Mouse (Mus musculus) cerebellum, postnatal 25 days (tissue): ENCODE measurements around the gene Fam71b.
"Not testable (repeated sequence)": the region's sequence is repeated elsewhere in the genome, so short reads cannot be mapped to it uniquely, and the experiment has no call there.

ENCODE experiments used
- DNase-seq, 2 experiments: peaks; one replicate each; pipeline ENCODE4 v3.0.0; 2021; ENCODE audit warnings: mixed read lengths in 2 of 2

The Fam71b gene

DNA sequence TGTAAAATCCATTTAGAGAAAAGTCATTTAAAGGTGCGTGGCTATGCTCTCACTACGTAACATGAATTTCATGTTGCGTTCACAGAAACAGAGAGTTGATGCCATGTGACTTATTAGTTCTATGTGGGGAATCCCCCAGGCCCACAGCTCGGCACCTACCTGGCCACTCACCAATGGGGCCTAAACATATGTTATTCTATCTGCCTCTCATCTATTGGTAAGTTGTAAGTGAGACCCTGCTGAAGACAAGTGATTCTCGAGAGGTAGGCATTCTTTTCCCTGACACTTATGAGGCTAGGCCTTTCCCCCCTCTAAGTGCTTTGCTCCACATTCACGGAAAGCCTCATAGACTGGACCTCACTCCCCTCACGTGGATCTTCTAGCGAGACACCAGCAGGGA is 9.8 kb upstream of the Fam71b start:
- no peak for DNase-seq

DNA sequence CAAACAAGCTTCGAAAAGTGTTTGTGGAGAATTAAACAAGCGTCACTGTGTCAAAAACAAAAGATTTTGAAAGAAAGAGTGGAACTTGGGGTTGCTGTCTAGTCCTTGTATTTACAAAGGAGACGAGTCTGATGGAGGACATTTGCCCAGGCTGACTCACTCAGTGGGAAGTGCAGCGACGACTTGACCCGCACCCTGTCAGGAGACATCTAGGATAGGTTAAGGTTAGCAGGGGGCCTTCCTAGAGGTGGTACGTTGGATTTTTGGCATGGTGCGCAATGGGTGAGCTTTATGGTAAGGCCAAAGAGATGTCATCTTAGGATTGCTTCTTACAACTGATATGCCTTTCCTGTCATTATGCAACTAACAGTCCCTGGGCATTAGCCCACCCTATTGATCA is 9.3 kb upstream of the Fam71b start:
- no peak for DNase-seq

DNA sequence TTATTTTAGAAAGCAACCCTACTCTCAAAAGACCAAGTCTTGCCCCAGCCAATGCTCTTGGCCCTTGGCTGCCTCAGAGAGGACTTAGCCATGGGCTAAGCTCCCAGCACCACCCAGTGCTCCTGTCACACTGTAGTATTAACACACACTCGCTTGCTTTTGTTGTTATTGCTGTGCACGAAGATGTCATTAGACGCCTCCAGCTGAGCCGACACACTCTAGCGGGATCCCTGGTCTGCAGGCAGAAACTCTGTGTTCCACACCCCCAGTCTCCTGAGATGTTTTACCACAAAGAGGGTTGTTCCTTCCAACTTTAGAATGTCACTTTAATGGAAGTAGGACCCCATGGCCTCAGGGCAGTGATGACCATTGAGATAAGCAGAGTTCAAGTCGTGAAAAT is 7.9 kb upstream of the Fam71b start:
- no peak for DNase-seq

DNA sequence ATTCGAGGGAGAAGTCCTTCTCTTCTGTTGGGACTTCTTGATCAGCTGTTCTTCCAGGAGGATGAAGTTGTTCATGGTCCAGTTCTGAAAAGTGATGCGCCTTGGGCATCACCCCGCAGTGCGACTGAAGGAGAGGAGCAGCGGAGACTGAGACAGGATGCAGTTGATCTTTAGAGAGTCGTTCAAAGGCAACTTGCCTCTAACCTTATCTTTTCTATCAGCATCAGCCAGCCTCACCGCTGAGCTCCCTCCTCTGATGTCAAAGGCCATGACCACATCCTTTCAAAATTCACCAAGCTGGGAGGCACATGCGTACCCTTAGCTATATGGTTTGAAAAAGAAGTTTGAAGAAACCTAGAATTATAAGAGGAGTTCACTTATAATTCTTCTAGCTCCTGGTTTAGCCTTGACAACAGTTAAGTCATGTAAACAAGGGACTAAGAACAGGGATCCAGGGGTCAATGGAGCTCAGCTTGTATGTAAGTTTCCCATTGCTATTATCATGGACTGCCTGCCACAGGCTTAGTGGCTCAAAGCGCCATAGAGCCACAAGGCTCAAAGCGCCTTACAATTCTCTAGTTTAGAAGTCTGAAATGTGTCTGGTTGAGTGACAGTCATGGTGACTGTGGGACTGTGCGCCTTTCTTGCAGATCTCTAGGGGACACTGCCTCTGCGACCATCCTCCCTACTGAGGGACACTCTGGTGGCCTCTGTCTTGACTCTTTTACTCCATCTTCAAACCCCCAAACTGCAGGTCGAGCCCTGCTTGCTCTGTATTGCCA is 6.8 kb upstream of the Fam71b start, which contains the start of gene Itk:
TSS of gene Itk (minus strand) at position 180 of the 782 bp plus-strand sequence.
- no peak for DNase-seq

DNA sequence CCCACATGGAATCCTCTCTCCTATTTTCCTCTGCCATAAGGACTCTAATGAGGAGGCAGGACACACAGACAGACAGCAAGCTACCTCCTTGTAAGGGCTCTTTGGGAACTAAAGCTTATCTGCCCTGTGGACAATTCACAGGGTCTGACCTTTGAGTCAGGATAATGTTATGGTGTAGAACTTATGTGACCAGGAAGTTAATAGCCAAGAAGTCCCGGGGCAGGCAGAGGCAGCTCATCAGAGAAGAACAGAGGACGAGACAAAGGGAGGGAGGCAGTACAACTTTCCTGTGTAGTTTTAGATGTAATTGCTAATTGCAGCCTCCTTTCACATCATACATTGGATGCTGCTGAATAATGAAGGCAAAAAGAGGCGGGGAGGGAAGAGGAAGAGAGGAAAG is 5.7 kb upstream of the Fam71b start:
- DNase-seq: no peak

DNA sequence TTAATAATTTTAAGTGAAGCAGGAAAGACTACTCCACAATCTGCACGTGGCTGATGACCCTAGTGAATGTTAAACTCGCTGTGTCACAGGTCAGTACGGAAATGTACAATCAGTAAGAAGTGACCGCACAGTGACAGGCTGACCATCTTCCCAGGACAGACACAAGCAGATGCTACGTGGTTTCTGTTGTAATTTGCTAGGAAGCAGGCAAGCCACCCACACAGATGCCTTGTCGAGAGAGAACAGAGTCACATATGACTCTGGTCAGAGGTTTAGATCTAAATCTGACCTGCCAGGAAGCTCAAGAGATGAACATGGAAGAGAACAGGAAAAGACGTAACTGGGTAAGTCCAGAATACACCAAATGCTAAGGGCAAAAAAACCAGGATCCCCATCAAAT is 3.5 kb upstream of the Fam71b start:
- DNase-seq: no peak

DNA sequence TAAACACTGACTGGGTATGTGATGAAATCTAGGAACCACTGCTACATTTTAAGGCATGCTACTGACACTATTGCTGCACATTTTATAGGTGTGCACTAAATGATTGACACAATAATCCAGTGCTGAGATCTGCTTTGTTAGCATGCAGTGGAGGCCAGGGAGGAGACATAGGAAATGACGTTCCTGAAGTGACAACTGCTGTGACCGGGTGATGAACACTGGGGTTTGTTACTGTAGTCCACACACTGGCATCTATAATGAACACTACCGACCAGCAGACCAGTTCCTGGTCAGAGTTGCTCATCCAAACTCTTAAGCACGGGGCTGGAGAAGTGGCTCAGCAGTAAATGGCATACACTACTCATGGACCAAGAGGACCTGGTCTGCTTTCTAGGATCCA is 2.9 kb upstream of the Fam71b start:
- DNase-seq: no peak

DNA sequence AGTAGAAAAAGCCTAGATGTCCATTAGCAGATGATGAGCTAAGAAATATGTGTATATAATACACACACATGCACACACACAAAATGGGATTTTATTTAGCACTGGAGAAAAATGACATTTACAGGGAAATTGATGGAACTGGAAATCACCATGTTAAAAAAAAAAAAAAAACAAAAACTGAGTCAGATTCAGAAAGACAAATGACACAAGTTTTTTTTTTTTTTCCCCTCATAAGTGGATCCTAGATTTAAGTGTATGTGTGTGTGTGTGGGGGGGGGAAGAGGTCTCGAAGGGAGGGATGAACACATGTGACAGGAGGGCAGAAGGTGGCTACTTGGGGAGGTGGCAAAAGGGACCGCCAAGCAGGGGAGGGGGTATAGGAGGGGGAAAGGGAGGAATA is 1.3 kb upstream of the Fam71b start:
- DNase-seq: no peak

DNA sequence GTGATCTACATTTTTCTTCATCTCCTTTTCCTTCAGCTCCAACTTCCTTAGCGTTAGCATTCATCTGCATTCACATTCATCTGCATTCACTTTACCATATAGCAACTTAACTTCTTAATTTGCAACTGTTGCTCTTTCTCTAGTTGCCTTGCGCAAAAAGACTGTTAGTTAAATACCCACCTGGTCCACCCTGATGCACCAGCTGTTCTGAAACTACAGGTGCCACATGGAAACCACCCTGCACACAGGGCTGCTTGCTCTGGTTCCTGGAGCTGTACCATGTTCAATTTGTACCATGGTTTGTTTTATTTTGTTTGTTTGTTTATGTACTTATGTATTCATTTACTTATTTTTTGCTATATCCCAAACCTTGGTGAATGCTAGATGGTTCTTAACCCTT is 661 bp upstream of the Fam71b start:
- DNase-seq: no peak

DNA sequence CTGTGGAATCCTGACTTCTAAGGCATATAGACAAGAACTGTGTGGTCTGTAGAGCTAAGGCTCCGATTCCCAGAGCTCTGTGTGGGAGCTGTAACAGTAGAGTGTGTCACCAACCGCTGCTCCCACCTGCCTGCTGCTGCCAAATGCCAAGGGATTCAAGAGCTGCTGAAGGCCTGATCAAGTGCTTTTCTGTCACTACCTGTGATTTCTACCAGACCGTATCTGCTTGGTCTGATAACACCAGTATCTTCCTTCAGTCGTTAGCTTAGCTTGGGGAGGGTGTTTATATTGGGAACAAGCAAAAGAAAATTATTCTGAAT is 461 bp downstream of the Fam71b start:
- DNase-seq: no peak

DNA sequence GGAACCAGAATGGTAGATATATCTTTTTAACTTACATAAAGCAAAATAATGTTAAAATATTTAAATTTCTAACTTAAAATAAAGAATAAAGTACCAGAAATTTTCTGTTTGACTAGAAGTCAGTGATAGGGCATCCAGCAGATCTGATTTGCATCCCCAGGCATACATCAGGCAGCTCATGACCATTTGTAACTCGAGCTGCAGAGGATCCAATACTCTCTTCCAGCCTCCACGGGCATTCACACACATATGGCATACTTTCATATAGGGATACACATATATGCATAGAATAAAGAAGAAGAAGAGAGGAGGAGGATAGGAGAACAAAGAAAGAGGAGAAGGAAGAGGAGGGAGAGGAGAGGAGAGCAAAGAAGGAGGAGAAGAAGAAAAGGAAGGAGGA is 1.5 kb downstream of the Fam71b start:
- DNase-seq: no peak

DNA sequence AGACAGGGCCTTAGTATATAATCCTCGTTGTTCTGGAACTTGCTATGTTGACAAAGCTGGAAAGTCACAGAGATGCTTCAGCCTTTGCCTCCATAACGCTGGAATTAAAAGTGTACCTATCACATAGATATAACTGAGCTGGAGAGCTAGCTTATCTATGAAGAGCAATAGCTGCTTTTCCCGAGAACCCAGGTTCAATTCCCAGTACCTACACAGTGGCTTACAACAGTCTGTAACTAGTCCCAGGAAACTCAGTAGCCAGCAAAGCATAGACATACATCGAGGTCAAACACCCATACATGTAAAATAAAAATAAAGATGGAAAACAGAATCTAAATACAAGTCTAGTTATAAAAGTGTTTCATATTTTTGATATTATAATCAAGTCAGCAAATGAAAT is 2.1 kb downstream of the Fam71b start:
- DNase-seq: no peak

DNA sequence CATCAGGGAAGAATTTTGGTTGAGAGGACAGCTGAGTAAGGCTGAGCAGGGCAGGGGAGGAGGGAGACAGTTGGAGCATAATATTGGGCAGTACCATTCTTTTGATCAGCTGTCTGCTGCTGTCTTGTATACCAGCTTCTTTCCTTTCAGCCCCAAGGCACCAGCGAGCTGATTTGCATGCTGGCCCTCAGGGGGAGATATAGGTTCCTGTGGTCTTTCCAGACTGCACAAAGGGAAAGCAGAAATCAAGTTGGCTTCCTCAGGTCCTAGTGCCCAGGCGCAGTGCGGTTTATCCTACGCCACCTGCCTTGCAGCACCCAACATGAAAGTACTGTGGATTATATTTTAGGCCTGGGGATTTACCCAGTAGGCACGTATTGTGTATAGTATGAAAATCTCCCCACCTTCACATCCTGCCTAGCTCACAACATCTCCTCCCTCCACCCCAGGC is 2.6 kb downstream of the Fam71b start:
- DNase-seq: no peak

DNA sequence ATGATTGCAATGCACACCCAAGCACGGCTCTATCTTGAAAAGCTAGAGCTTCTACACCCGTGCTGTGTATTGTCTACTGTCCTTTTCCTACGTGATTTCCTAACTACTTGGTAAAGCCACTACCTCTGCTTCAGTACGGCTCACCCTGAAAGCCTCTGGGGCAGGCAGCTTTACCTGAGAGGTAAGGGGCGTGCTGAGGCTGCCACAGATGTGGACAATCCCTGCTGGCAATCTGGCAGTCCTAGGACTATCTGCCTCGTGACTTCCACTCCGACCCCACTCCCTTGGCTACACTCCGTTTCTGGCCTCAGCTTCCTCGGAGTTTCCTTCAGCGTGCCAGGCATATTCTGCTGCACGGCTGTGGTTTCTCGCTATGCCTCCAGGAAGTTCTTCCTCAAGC is 5.2 kb downstream of the Fam71b start:
- no peak for DNase-seq

DNA sequence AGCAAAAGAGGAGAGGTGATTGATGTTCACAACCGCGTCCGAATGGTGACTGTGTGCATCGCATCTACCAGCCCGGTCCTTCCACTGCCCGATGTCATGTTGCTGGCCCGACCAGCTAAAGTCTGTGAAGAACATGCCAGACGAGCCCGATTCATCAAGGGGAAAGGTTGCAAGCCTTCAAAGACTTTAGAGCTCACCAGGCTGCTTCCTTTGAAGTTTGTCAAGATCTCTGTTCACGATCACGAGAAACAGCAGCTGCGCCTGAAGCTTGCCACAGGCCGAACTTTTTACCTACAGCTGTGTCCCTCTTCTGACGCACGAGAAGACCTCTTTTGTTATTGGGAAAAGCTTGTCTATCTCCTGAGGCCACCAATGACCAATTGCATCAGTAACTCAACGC is 8.6 kb downstream of the Fam71b start:
- DNase-seq: no peak

DNA sequence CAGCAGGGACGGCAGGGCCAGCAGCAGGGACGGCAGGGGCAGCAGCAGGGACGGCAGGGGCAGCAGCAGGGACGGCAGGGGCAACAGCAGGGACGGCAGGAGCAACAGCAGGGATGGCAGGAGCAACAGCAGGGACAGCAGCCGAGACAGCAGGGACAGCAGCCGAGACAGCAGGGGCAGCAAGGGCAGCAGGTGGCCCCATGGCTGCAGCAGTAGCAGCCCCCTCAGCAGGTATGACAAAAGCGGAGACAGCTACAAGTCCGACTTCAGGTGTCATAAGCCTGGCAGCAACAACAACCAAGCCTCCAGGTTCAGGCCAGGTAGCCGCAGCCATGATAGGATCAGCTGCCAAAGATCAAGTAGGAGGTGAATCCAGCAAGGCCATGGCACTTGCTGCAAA is 10.4 kb downstream of the Fam71b start:
- peak; percentile 31 to 35 for DNase-seq

DNA sequence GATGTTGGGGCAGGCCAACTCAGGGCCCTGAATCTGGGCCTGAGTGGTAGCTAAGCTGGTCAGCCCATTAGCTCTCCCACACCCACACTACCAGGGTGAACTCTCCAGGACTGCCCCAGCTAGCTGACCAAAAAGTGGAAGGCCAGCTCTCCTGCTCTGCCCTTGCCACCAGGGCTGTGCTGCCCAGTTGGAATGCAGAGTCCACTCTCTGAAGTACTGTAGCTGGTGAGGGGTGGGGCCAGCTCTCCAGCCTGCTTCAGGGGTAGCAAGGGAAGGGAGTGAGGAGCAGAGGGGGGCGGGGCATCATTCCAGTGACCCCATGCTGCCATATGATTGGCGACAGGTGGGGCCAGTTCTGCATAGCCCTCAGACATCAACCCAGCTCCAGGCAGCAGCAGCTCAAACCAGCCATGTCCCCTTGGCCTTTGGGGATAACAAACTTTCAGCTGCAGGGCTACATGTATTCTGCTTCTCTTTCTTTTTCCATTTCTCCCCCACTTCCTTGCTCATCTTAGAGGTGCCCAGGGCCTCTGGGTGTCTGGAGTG is 13.7 kb downstream of the Fam71b start:
- DNase-seq: no peak

DNA sequence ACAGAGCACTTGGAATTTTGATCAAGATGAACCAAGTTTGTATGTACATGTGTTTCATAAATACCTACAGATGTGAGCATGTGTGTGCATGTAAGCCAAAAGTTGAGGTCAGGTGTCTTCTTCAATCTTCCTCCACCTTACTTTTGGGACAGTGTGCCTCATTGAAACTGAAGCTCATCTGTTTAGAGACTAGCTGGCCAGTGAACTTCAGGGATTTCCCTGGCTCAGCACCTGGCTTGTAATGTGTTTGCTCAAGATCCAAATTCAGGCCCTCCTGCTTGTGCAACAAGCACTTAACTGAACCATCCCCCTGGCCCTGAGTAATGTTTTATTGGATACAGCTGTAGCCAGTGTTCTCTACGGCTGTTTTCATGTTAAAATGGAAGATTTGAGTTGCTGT is 22.1 kb downstream of the Fam71b start:
- DNase-seq: no peak

DNA sequence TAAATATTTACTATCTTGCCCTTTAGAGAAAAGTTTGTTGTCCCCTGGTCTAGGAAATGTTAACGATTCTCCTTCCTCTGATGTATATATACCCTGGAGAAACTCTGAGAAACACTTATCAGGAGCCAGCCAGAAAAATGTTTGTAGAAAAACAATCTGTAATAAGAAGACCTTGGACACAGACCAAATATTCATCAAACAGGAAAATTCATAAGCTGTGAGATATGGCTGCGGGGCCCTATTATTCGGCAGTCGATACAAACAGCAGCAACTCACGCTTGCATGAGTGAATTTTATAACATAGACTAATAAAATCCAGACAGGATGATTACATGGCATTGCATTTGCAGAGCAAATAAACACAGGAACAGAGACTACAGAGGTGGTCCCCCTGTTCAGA is 22.5 kb downstream of the Fam71b start:
- no peak for DNase-seq

DNA sequence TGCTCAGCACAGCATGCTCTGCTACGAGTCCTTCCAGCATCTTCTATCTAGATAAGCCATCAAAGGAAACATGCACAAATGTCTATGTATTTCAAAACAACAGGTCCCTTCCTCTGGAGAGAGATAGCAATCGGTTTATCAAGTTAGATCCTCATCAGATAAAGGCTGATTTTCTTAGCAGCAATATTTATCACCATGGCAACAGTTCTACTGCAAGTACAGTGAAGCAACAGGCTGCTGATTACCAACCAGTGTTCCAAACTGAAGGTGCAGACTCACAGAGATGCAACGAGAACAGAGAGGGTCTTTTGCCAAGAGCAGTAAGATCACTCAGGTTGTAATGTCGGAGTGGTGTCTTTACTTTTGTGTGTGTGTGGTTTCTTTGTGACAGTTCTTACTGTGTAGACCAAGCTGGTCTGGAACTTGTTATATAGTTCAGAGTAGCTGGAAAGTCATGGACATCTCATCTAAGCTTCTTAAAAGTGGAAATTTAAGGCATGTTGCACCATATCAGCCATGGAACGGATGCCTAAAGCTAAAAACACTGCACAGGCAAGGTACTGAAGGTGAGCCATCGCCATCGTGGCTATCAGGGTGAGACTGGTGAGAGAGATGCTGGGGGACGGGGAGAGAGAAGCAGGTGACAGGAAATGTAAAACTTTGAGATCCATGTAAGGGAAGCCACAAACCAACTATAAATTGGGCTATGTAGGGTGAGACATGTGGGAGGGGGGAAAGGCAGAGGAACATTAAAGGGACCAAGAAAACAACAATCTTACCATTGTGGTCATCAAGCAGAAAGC is 24.9 kb downstream of the Fam71b start:
- DNase-seq: no peak

DNA sequence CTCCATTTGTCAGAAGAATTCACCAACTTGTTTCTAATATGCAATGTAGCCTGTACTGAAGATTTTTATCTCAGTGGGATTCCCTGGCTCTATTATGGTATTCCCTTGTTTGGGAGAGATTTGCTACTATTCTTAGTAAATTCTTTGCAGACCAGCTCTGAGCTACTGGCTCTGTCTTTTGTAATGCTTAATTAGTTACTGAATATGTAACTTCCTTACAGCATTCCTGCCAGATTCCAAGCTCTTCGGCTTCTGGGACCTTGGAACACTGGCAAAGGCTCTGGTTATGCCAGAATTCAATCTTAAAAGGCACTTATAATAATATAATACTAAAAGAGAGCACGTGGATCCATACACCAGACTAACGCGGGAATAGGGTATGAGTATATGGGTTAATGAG is 31.8 kb downstream of the Fam71b start:
- DNase-seq: not testable (repeated sequence)

DNA sequence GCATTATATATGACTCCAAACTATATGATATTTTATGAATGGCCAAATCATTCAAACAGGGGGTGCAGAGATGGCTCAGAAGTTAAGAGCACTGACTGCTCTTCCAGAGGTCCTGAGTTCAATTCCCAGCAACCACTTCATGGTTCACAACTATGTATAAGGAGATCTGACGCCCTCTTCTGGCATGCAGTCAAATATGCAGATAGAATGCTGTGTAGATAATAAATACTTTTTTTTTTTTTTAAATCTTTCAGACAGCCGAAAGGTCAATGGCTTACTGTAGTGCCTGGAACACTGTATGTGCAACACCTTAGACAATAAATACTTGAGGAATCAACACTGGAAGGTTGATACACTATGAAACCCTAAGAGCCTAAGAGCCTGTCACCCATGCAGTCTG is 33.8 kb downstream of the Fam71b start:
- no peak for DNase-seq

DNA sequence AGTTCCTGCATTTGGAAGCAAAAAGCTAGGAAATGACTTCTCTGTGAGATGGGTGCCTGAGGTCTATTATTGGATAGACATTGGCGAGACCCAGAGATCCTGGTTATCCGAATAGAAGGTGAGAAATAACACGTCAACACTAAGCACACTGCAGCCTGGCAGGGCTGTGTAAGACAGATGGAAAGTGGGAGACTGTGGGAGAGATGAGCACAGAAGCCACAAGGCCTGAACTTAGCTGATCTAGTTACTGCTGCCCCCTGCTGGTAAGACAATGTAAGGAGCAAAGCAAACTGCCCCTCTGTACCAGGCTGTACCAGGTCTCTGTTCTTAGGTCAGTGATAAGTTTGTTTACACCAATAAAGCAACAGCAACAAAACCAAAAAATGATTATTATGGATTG is 34.8 kb downstream of the Fam71b start:
- DNase-seq: peak; percentile 75 to 90

DNA sequence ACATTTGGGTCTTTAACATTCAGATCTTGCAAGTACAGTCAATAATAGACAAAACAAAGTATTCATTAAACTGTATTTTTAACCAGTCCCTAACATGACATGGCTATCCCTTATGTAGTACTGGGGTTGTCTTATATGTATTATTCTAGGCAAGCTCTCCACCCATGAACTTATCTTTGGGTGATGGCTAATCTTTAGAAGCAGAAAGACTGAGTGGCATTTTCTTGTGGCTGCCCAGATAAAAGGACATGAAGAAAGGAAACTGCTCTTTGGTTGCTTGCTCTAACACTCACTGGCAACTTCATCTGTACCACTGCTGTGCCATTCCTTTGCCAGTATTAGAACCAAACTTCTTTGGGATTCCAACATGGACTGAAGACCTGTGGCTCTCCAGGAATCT is 39.0 kb downstream of the Fam71b start:
- no peak for DNase-seq
